Mouse (Mus musculus) retina, embryonic 14.5 days (tissue): ENCODE data around the gene Klk11.

Source experiments
- DNase-seq: peaks from one replicate; pipeline ENCODE4 v3.0.0-alpha.2; 2015; ENCODE audit warnings: low spot score

The Klk11 gene

DNA sequence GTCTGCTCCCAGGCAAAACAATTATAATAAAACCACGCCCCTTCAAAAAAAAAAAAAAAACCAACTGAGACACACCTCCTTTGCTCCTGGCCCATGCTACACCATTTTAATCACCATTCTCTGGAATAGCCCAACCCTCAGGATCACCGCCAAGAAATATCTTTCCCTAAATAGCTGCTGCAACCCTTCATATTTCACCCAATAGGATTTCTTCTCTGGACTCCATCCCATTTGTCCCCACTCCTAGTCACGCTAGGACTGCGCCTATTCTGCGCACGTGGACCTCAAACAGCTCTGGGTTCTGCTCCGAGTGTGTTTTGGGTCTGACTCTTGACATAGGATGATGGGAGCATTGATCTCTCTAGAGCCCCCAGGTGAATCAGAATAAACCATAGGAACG, 22.0 kb downstream of the Klk11 start:
- peak; percentile 16 for DNase-seq

DNA sequence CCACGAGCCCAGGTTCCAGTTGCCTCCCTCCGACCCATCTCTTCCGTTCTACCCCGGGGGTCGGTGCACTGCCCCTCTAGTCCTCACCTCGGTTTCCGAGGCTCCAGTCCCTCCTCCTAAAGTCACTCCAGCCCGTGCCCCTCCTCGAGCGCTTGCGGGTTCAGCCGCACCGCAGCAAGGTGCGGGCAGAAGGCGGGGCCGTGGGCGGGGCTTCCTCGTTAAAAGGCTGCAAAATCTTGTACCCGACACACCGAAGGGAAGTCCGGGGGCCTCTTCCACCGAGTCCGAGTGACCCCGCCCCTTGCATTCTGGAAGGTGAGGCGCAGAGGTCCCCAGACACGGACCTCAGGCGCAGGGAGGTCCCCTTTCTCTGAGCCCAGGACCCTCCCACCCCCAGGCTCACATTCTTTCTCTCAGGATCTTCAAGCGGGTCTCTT, 22.9 kb downstream of the Klk11 start, which contains the start of gene Klk8:
Gene Klk8 (plus strand): TSS at position 245 of the 437 bp plus-strand sequence.
- DNase-seq: peak; percentile 35

DNA sequence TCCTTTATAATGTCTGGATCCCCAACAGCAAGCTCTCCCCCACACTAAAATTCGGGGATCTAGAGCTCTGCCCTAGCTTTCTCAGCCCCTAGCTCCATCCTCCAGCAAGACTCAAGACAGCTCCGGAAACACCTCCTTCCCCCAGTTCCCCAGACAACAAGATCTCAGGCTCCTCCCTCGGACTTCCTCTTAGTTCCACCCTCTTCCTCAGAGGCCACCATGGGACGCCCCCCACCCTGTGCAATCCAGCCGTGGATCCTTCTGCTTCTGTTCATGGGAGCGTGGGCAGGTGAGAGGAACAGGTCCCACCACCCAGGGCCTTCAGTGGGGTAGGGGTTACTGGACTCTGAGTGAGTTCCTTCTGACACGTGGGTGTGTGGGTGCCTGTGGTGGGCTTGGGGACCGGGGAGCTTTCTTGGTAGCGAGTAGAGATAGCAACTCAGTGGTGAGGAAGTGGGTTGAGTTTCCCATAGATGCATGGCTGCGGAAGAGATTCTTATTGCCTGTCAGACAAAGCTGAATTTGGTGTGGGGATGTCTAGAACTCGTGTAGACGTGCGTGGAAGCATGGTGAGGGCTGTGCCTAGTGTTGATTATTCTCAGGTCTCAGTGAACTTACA, 23.5 kb downstream of the Klk11 start:
- peak; percentile 3 for DNase-seq

- no peak for DNase-seq
Observed at GRCm38 (mm10) chr7:43799876-43800275, 25.5 kb downstream of the Klk11 start.

- DNase-seq: no peak
Observed at GRCm38 (mm10) chr7:43810994-43811393, 36.6 kb downstream of the Klk11 start, which contains the start of gene Klk7. Gene Klk7, plus strand, starts transcription at chr7:43811294.

DNA sequence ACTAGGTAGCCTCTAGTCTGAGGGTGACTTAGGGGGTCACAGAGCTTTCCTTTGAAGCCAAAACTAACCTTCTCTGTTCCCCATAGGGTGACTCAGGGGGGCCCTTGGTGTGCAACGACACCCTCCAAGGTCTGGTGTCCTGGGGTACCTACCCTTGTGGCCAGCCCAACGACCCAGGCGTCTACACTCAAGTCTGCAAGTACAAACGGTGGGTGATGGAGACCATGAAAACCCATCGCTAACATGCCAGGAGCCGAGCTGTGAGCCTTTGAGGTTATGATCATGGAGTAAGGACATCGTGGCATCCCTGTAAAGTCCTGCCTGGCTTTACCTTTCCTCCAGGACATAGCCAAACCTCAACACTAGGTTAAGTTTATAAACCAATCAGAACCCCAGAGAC, 40.8 kb downstream of the Klk11 start:
- DNase-seq: no peak

- no peak for DNase-seq
Observed at GRCm38 (mm10) chr7:43816746-43817145, 42.3 kb downstream of the Klk11 start.

DNA sequence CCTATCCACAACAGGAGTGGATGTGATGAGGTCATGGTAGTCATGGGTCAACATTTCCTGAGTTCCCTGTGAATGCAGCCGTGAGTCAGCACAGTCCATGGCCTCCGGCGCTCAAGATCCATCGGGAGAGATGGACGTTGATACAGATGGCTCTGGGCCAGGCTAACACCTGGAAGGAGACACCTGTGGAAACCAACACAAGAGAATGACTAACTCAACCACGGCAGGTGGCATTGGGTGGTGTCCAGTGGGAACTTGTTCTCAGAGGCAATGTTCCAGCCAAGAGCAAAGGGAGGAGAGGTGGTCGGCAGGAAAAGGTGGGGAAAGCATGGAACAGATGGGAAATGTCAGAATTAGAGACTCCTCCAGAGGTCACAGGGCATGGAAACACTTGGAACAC, 47.2 kb downstream of the Klk11 start:
- no peak for DNase-seq

DNA sequence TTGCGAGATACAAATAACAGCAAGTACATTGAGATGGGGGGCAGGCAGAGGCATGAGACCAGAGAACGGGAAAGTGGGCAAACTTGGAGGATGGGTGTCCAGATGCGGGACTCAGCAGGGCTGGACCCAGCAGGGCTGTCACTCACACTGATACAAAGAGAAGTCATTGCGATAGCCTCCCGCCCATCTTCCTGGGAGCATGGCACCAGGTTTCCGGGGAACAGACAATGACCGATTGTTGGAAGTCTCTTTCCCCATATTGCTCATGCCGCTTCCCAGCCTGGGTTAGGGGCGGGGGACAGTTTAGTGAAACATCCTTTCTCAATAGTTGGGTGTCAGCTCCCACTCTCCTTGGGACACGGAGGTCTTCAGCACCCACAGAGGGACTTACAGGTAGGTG, 49.8 kb downstream of the Klk11 start, which contains the start of gene Klk6:
Gene Klk6 (plus strand): TSS at position 301 of the 400 bp plus-strand sequence.
- DNase-seq: no peak

GRCm38 (mm10) chr7:43826056-43826455, 51.7 kb downstream of the Klk11 start:
- no peak for DNase-seq

- DNase-seq: no peak
Observed at GRCm38 (mm10) chr7:43827706-43828105, 53.3 kb downstream of the Klk11 start.
